Mouse (Mus musculus) left cerebral cortex, adult 9 months (tissue): Measurements from ENCODE around the gene Olfr141.

Experiments
- DNase-seq, 2 experiments: peaks; one replicate each; pipeline ENCODE4 v3.0.0; 2022; ENCODE audit warnings: low spot score in 2 of 2

The Olfr141 gene

DNA sequence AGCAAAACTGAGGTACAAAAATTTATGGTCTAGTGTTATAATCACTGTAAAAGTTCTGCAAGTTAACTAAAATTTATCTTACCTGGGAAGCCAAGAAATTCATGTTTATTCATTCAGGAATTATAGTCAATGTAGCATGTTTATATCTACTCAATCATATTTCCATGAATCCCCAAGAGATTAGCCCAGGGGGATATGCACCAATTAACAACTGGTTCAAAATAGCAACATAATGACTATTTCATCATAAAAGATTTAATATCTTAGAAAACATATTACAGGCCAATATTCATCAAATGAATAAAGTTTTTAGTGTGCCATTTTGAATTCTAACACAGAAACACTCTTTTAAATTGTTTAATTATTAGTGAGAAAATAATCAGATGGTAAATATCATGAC lies at the start of gene Olfr141:
Olfr141 (minus strand) TSS at position 101 of the 400 bp plus-strand sequence.
- DNase-seq, result no peak

- no peak for DNase-seq
Measured at GRCm38 (mm10) chr2:86851596-86851995, 41.8 kb upstream of the Olfr141 start, which contains the start of gene Olfr1095. Gene Olfr1095 (minus strand): TSS chr2:86851696.

DNA sequence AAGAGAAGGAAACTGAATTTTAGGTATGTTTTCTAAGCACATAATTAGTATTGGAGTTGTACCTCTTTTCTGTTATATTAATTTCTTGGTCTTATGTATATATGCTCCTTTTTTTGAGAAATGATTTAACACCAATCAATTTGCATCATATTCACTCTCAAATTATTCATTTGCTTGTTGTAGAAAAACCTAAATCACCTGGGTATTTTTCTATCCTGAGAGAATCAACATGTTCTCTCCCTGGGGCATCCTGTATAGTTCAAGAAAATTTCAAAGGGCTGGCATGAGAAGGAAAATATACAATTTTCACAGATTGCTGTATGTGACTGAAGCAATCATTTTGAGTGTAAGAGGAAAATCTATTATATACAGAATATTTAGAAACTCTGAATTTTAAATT lies 14.5 kb upstream of the Olfr141 start, which contains the start of gene Olfr1094:
Olfr1094 (plus strand) TSS at position 301 of the 400 bp plus-strand sequence.
- no peak for DNase-seq

DNA sequence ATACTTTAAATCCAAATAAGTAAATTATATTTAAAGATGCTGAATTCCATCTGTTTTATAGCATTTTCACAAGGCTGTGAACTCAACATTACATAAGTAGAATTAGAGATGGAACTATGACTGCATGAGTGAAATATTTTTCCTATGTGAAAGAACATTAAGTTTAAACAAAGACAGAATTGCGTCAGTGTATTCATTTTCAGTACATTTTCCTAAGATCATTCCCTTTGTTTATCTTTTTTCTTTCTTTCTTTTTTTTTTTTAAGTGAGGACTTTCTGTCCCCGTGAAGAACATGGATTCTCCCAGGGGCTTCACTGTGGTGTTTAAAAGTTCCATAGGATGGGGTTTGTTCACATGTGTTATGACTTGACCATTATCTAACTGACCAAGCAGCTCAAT lies 27.6 kb downstream of the Olfr141 start, which contains the start of gene Olfr1093:
Olfr1093 (plus strand) TSS at position 301 of the 400 bp plus-strand sequence.
- no peak for DNase-seq

DNA sequence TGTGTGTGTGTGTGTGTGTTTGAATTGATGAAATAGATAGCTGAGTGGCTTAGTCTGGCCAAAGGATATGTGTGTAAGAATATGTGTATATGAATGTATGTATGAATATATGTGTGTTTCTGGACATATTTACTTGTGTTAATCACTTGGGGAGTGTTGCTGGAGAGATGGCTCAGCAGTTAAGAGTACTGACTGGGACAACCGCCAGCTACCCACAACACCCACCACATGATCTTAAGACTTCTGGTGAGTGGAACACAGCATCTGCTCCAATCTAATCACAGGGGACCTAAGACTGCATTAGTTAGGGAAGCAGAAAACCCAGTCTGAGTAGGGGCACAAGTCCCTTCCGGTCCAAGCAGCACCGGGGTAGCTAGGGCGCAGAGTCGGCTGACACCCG lies 48.8 kb downstream of the Olfr141 start:
- peak in 1 of 2 experiments; percentile 5 for DNase-seq

DNA sequence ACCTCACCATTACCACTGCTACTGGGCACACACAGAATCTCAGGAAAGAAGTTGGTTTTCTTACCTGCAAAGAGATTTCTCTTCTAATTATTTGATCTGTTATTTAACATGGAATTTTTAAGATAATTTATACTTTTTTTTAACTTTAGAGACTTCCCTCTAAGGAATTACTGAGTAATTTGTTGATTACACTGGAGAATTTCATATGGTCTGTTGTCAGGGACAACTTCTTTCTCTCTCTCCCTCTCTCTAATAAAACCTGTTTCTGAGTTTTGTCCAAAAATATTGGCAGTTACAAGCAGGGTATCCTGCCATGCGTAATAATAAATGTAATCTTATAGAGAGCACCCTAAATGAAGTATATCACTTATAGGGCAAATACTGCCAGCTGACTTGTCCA lies 50.9 kb downstream of the Olfr141 start, which contains the start of gene Olfr1090:
Olfr1090 (minus strand) TSS at position 101 of the 400 bp plus-strand sequence.
- DNase-seq, result no peak
